Mouse (Mus musculus): ENCODE measurements around the gene Neurl4.

GRCm38 (mm10) chr11:69877878-69878277 is 23.0 kb upstream of the Neurl4 start, which contains the start of gene Tmem95:
- TF ChIP-seq CTCF (IDR thresholded peaks at IDR 0.05; ENCODE audit: borderline replicate concordance, extremely low read depth, insufficient read depth, insufficient read length) (no peak), POLR2A (IDR thresholded peaks at IDR 0.05; ENCODE audit: borderline replicate concordance, extremely low read depth, insufficient read depth, insufficient read length, poor library complexity, severe bottlenecking) (no peak)
